Mouse (Mus musculus): ENCODE results near the gene Maf. TPM values are rescaled to one million over a fixed set of nuclear protein-coding genes. Genes with fewer than 3 reads are reported as not detected.
A peak's percentile ranks its signal among the peaks of the same experiment; 100 is the strongest.

Gene Maf
- 10 to 100 TPM; 24.7 to 25.5 TPM for total RNA-seq (2021)
- long read RNA-seq, experiment 1, full-length matches to known transcripts = 7 of 9 reads
- long read RNA-seq, experiment 1, partial matches to known transcripts = 2 of 9 reads
- long read RNA-seq, experiment 1, other reads (novel, unspliced or antisense) = 0 of 9 reads
- long read RNA-seq, experiment 2, full-length matches to known transcripts = 4 of 5 reads
- long read RNA-seq, experiment 2, partial matches to known transcripts = 0 of 5 reads
- long read RNA-seq, experiment 2, other reads (novel, unspliced or antisense) = 1 of 5 reads

DNA sequence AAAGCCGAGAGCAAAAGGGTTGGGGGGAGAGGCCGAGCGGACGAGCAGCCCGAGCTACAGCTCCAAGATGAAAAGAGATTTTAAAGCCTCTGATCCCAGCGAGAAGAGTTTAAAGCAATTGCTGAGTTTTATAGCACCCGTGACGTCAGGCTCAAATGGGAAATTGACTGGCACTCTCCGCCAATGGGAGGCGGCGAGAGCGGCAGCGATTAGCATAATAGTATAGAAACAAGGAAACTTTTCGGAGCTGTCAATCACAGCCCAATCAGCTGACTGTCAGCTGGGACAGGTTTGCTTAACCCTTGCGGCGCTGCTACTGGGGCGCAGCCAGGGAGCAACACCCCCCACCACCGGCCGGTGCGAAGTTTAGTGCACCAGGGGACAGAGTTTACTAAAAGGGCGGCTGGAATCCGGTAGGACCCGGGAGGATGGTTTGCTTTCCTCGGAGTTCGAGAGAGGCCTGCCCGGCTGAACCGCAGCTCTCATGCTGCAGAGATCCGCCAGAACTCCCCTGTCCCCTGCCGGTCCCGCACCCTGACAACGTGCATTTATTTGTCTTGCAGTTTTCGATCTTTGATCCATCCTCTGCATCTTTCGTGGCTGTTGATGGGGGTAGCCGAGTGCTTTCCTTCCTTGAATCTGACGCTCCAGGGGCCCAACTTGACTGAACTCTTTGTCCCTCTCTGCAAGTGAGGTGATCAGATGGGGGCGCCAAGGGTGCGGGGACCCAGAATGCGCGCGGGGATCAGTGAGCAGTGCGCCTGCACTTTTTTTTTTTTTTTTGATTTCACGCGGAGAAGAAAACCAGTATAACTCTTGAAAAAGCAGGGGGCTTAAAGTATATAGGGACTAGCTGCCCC lies at the start of gene Maf:
Gene Maf, minus strand, starts transcription at position 64 of the 860 bp plus-strand sequence.
- peak; percentile 76 to 83 for DNase-seq (ENCODE audit: low spot score in 2 of 2)
- intact Hi-C loops (cut with DNase I) = loop anchor here (2.0 to 10.0 kb wide), 7 partner anchors 306 to 1256 kb away; no protein-coding TSS in a partner anchor

DNA sequence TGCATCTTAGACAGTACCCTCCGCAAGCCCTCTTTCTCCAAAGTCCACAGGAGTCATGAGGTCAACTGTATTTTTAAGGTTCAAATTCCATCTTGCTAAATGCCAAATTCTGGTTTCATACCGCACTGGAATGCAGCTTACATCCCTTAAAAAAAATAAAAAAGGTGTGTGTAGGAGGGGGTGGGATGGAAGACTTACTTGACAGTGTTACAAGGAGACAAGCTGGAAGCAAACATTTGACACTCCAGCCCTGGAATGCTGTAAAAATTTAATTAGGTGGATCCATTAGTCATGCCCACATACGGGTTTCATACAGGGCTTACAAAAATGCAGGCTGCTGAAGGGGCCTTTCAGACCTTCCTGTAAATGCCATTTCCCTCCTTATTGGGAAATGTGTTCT lies 49.4 kb upstream of the Maf start:
- DNase-seq (ENCODE audit: low spot score in 2 of 2) = no peak
- intact Hi-C loops (cut with DNase I) = no loop called here

DNA sequence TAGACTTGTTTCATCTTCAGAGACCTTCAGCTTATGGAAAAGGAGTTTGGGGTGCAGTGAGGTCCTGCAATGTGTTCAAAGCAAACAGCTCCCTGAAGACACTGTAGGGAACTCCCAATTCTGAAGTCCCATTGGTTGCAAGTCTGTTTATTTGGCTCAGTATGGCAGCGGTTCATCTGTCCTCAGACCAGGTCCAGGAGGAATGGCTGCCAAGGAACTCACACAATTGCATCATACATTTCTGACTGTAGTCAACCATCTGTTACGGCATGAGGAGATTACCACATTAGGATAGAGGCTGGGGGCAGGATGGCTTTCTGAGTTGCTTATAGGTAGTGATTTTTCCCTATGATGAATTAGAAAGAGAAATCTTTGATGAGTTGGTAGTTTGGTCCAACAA lies 48.4 kb upstream of the Maf start:
- intact Hi-C loops (cut with DNase I) = no loop called here
- no peak for DNase-seq (ENCODE audit: low spot score in 2 of 2)

DNA sequence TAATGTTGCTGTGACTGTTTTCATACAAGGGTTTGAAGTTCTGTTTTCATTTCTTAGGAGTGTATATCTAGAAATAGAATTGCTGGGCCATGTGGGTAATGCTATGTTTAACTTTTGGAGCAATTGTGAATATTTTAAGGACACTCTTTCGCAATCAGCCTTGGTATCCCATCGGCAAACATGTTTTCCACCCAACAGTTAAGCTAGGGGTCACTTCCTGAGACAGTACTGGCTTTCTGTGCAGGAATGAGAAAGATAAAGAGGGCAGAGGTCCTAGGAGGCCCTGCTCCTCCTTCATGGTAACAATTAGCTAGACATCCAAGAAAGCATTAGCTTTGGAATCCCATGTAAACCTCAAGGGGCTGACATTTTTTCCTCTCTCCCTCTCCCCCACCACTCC lies 47.1 kb upstream of the Maf start:
- intact Hi-C loops (cut with DNase I) = no loop called here
- DNase-seq (ENCODE audit: low spot score in 2 of 2) = no peak

DNA sequence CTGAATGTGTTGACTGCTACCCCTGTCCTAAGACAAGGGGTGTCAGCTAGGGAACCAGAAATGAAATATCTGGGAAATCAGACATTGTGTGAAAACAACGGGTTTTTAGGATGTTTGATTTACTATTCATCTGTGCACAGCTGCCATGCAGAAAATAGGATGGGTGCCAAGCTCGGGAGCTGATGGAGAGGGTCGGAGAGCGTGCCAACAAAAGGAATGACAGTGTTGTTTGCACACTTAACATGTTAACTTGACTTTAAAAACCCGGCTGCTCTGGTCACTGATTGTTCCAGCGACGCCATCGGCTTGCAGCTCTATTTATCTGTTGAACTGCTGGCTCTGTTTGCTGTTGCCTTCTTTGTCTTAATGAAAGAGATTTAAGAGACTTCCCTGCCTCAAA lies 46.2 kb upstream of the Maf start:
- intact Hi-C loops (cut with DNase I) = no loop called here
- DNase-seq (ENCODE audit: low spot score in 2 of 2) = no peak

DNA sequence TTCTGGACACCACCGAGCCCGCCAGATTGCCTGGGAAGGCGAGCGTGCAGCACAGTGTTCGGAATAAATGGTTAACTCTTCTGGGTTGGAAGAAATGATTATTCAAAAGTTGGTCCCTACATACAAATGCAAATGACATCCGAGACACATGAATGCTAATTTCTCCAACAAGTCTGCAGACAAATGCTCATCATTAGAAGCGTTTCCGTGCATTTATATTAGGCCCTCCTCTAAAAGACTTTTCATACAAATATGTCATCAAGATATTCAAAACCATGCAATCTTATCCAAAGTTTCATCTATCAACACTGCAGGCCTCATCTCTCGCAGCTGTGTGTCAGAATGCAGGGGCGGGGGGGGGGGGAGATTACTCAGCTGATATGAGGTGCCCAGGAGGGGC lies 39.8 kb upstream of the Maf start:
- no peak for DNase-seq (ENCODE audit: low spot score in 2 of 2)
- intact Hi-C loops (cut with DNase I) = no loop called here

DNA sequence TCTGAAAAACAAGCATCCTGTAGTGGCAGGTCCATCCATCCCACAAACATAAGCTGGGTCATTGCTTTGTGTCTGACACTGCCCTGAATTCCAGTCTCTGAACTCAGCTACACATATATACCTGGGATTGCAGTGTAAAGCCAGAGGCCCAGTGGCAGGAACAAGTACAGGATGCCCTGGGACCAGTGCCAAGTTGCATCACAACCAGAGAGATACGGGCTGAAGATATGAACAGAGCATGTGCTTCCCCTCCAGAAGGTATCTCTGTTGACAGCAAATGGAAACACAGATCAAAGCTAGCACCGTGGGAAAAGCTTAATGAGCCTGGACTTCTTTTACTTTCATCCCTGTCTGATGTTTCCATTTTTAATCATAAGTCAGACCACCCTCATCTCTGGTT lies 38.1 kb upstream of the Maf start:
- intact Hi-C loops (cut with DNase I) = no loop called here
- no peak for DNase-seq (ENCODE audit: low spot score in 2 of 2)

DNA sequence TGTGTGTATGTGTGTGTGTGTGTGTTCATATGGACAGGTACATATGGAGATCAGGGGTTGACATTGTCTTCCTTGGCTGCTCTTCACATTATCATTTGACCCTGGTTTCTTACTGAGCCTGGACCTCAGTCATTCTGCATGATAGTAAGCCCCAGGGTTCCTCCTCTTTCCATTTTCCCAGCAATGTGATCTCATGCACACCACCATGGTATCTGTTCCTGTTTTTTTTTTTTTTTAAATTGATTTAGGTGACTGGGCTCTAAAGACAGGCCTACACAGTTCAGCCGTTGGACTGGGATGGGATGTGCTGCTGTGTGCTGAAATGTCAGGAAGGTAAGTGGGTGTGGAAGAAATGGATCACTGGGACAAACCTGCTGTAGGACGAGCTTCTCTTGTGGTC lies 35.8 kb upstream of the Maf start:
- no peak for DNase-seq (ENCODE audit: low spot score in 2 of 2)
- intact Hi-C loops (cut with DNase I) = no loop called here

DNA sequence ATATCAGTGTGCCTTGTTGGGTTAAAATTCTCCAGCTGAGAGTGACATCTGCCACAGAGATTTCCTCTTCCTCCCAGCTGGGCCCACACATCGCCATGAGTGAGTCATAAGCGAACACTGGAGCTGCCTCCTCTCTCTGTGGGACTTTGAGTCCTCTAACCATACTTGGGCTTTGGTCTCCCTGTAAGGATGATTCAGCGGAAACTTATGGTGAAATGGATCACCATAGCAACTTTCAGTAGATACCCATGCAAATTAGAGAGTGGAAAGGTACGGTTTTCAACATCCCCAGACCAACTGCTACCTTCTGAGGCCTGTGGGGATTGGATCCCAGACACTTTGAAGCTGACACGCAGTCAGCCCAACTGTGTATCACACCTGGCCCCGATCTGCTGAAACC lies 35.1 kb upstream of the Maf start:
- intact Hi-C loops (cut with DNase I) = no loop called here
- DNase-seq (ENCODE audit: low spot score in 2 of 2) = peak in 1 of 2 experiments; percentile 33

DNA sequence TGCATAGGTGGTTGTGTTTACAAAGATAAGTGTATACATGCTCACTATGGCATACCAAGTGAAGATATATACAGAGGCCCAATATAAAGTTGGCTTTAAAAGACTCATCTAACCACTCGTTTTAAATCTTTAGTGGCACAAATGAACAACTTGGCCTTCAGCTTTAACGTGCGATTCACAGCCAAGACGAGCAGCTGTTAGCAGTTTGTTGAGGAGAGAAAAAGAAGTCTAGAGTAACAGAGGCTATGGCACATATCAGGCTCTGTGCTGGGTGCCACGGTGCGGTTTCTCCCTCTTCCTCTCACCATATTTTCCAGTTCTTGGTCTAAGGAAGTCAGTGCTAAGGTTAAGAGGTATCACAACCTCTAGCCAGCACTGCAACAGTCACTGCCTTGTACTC lies 34.4 kb upstream of the Maf start:
- DNase-seq (ENCODE audit: low spot score in 2 of 2) = no peak
- intact Hi-C loops (cut with DNase I) = no loop called here

DNA sequence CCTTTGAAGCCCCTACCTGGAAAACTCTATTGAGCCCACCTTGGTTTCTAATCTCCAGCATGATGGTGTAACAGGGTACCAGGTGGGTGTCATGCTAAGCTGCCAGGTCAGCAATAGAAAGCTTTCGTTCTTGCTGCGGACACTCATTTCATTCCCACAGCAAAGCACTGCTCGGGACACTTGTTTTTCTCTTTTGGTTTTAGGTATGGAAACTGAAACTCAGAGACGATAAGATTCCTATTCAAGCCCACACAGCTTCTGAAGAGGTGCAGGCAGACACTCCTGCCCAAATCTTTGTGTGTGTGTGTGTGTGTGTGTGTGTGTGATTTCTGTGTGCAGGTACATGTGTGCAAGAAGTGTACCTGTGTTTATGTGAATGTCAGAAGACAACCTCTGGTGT lies 32.2 kb upstream of the Maf start:
- DNase-seq (ENCODE audit: low spot score in 2 of 2) = no peak
- intact Hi-C loops (cut with DNase I) = no loop called here

DNA sequence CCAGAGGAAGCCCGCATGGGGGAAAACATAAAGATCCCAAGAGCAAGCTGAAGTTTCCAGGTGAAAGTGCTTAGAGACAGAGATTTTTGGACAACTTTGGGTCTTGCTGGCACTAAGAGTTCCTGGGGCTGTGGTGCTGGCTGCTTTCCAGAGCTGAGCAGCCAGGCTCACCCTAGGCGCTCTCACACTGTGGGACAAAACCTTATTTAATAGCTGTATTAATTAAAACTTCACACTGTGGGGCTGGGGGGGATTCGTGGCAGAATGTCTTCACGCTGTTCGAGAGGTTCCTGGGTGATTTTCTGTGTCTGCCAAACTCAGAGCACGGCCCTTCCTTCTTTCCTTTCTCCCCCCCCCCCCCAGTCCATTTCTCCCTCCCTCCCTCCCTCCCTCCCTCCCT lies 24.8 kb upstream of the Maf start:
- intact Hi-C loops (cut with DNase I) = no loop called here
- no peak for DNase-seq (ENCODE audit: low spot score in 2 of 2)

DNA sequence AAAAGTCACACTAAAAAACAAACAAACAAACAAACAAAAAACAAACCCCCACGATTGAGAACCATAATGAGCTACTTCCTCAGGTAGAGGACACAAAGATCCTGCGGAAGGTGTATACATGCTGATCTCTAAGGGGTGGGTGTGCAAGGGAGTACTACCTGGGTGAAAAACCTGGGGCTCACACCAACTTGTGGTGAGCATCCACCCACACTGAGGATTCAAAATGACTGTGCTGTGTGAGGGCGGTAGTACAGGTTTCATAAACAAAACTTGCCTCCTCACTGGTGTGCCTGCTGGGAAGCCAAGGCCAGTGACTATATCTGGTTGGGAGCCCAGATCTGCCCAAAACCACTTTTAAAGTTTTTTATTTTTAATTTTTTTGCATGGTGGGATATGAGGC lies 19.2 kb upstream of the Maf start:
- no peak for DNase-seq (ENCODE audit: low spot score in 2 of 2)
- intact Hi-C loops (cut with DNase I) = no loop called here

DNA sequence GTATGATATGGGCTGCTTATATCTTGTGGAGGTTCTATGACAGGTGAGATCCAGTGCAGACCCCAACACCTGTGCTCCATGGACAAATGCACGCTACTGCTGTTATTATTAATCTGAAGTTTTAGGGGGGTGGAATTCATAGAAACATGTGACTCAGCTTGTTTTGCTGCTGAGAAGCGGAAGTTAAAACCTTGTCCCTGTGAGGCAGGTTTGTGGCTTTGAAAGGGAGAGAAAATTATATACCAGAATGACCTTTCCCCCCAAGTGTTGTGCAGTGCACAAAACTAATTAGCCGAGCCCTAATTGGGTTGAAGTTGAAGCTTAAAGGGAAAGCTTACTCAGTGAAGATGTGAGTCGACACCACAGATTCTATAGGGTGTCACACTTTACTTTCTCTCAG lies 18.6 kb upstream of the Maf start:
- DNase-seq (ENCODE audit: low spot score in 2 of 2) = no peak
- intact Hi-C loops (cut with DNase I) = no loop called here

DNA sequence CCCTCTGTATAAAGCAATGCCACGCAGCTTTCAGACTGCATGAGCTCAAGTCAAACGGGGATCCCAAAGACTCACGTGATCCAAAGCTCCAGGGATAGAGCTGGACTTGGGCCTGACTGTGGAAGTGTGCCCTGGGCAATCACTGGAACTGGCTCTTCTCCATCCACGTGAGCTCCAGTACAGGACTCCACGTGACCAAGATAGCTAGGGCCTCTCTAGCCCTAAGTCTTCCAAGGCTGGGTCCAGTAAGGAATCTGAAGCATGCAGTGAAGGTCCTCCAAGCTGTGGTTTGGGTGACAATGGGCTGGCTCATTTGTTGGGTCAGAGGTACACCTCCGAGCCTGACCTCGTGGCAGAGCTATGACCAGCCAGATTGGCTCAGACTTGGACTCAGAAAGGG lies 11.5 kb upstream of the Maf start:
- intact Hi-C loops (cut with DNase I) = no loop called here
- no peak for DNase-seq (ENCODE audit: low spot score in 2 of 2)

DNA sequence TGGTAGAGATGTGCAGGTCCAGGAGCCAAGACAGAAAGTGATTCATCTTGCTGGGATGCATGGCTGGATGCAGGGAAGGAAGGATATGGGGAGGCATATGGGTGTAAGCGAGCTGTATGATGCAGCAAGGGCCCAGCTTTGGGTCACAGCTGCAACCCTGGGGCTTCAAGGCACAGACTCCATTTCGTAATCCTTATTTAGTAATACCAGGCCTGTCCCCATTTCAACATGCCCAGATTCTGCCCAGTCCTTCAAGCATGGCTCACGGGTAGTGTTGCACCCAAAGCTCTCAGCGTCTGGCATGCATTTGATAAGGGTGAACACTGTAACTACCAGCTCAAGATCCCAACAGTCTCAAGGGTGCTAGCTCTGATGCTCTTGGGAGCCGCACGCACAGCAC lies 11.0 kb upstream of the Maf start:
- intact Hi-C loops (cut with DNase I) = no loop called here
- DNase-seq (ENCODE audit: low spot score in 2 of 2) = no peak

DNA sequence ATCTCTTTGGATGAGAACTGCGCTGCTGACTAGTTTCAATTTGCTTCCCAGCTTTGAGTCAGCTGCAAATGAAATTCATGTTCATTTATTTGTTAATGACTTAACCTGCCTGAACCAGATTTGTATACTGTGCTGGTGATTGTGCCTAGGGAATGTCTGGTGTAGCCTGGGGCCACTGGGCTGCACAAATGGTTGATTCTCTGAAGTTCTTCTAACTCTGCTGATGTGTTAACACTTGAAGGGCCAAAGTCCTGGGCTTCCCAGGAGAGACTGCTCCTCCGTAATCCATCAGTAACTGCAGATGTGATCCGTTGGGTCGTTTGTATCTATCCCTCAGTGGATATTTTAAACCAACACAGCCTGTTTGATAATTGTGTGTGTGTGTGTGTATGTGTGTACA lies 7.7 kb upstream of the Maf start:
- no peak for DNase-seq (ENCODE audit: low spot score in 2 of 2)
- intact Hi-C loops (cut with DNase I) = no loop called here

DNA sequence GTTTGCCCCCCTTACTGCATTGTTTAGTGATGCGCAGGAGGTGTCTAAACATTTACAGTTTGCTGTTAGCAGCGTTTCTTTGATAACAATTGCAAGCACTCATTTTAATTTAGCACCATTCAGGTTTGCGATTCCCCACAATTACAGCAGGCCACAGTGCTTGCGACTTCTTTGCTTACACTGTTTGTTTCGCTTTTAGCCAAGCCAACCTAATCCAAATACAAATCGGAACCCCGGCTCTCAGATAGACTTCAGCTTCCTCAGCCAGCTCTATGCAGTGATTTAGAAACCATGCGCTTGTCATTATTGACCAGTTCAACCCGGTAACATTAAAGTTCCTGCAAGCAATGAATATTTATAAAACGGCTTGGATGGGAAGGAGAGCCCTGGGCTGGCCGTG lies 3.5 kb upstream of the Maf start:
- no peak for DNase-seq (ENCODE audit: low spot score in 2 of 2)
- intact Hi-C loops (cut with DNase I) = loop anchor here (5.0 kb wide), 1 partner anchor 726 kb away; no protein-coding TSS in a partner anchor

DNA sequence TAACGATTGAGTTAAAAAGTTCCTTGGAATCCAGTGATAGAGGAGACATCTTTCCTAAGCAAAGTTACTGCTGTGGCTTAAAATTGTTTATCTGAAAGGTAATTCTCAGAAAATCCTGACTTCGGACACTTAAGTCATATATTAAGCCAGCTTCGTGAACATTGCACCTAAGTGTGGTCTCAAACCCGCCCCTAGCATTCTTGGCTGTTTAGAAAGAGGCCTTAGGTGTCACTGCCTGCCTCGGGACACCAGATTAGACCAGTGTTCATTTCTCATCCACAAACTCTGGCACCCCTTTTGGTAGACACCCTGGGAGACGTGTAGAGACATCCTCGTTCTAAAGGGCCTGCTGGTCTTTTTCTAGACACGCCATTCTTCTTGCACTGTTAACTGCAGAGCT lies 2.3 kb upstream of the Maf start:
- no peak for DNase-seq (ENCODE audit: low spot score in 2 of 2)
- intact Hi-C loops (cut with DNase I) = loop anchor here (2.0 to 10.0 kb wide), 8 partner anchors 308 to 1258 kb away; no protein-coding TSS in a partner anchor

DNA sequence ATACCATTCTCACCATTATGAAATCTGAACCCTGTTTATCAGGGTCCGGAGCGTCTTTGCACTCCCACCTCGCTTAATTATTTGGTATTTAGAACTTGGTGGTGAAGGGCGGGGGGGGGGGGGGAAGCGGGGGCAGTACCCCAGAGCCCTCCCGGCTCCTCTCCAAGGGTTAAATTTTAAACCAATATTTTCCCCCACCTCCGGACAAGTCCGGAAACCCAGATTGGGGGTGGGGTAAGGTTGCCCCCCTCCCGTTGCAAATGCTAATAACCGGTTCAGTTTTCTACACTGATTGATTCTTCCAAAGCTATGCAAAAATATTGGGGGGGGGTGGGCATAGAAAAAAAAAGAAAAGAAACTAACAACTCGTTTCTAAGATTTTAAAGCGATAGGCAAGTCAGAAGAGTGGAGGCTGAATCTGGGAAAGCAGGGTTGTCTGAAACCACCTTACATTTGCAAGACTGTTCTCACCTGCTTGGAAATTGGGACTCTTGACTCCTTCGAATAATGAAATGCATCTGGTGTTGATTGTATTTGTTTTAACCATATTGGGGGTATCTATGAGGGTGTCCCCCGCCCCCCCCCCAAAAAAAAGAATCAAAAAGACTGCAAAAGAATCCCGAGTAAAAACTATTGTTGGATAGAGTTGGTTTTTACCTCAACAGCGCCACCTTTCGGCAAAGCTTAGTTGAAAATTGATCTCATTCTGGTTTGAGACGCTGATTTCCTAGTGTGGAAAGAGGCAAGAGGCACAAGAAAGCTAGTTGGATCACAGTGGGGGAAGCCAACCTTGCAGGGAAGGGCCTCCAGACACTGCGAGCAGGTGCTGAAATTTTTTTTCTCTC lies 1.6 kb upstream of the Maf start:
- intact Hi-C loops (cut with DNase I) = loop anchor here (2.0 to 10.0 kb wide), 7 partner anchors 307 to 1257 kb away; no protein-coding TSS in a partner anchor
- peak; percentile 82 to 86 for DNase-seq (ENCODE audit: low spot score in 2 of 2)

Data from left cerebral cortex, postnatal 14 days (tissue).